Mouse (Mus musculus) layer of hippocampus, adult 2 months (tissue): ENCODE data around the gene Eps8. TPM values are rescaled to one million over a fixed set of nuclear protein-coding genes. Genes with fewer than 3 reads are reported as not detected.

Source experiments
- DNase-seq, 2 experiments: peaks; one replicate each; pipeline ENCODE4 v3.0.0; 2022; ENCODE audit warnings: low spot score in 2 of 2
- H3K27ac ChIP-seq: fragments of 200-600 bp; 2 replicates; pipeline ENCODE4 v1.8.1; 2022
- H3K4me3 ChIP-seq: fragments of 200-600 bp; 2 replicates; pipeline ENCODE4 v1.8.1; 2022; ENCODE audit warnings: mild to moderate bottlenecking
- CTCF ChIP-seq: fragments of 200-600 bp; conservative IDR thresholded peaks from 2 replicates; pipeline ENCODE4 v1.8.1; 2022; ENCODE audit warnings: antibody characterized with exemption, mild to moderate bottlenecking, moderate library complexity
- total RNA-seq, 2 experiments: library from RNA; stranded (reverse); gene quantifications; 2 replicates each; pipeline ENCODE4 v1.2.3; 2021

Eps8 gene
- total RNA-seq, 2 experiments from 2014 or later: 42.3 to 44.9 TPM

- peak; percentile 19 to 60 for DNase-seq
- H3K27ac ChIP-seq: no peak overlapping the region
Observed at GRCm38 (mm10) chr6:137588481-137589244, 66.0 kb downstream of the Eps8 start.

GRCm38 (mm10) chr6:137587866-137588265 is 66.8 kb downstream of the Eps8 start:
- no peak overlapping the region for H3K27ac ChIP-seq
- no peak for TF ChIP-seq CTCF
- no peak for DNase-seq
- H3K4me3 ChIP-seq: no peak overlapping the region

More at GRCm38 (mm10) chr6:137588481-137589244, 66.0 kb downstream of the Eps8 start:
- H3K4me3 ChIP-seq: no peak overlapping the region
- no peak for TF ChIP-seq CTCF

GRCm38 (mm10) chr6:137585229-137585628 is 69.4 kb downstream of the Eps8 start:
- H3K4me3 ChIP-seq: no peak overlapping the region
- no peak for TF ChIP-seq CTCF
- H3K27ac ChIP-seq: no peak overlapping the region
- no peak for DNase-seq

- TF ChIP-seq CTCF: no peak
- DNase-seq: no peak
- no peak overlapping the region for H3K27ac ChIP-seq
- no peak overlapping the region for H3K4me3 ChIP-seq
Observed at GRCm38 (mm10) chr6:137583056-137583455, 71.6 kb downstream of the Eps8 start.

- TF ChIP-seq CTCF: no peak
- DNase-seq: no peak
- no peak overlapping the region for H3K4me3 ChIP-seq
Observed at GRCm38 (mm10) chr6:137582207-137582889, 72.3 kb downstream of the Eps8 start.

GRCm38 (mm10) chr6:137581331-137582010 is 73.2 kb downstream of the Eps8 start:
- DNase-seq: no peak
- no peak overlapping the region for H3K4me3 ChIP-seq
- H3K27ac ChIP-seq: no peak overlapping the region
- TF ChIP-seq CTCF: no peak

More at GRCm38 (mm10) chr6:137582207-137582889, 72.3 kb downstream of the Eps8 start:
- H3K27ac ChIP-seq: no peak overlapping the region

- no peak overlapping the region for H3K4me3 ChIP-seq
- DNase-seq: no peak
- H3K27ac ChIP-seq: no peak overlapping the region
- TF ChIP-seq CTCF: no peak
Observed at GRCm38 (mm10) chr6:137580503-137580902, 74.2 kb downstream of the Eps8 start.

- no peak for TF ChIP-seq CTCF
- H3K27ac ChIP-seq: no peak overlapping the region
- no peak for DNase-seq
- no peak overlapping the region for H3K4me3 ChIP-seq
Observed at GRCm38 (mm10) chr6:137576670-137577371, 77.9 kb downstream of the Eps8 start.

GRCm38 (mm10) chr6:137576091-137576490 is 78.6 kb downstream of the Eps8 start:
- no peak for DNase-seq
- no peak overlapping the region for H3K4me3 ChIP-seq
- TF ChIP-seq CTCF: no peak
- H3K27ac ChIP-seq: no peak overlapping the region

GRCm38 (mm10) chr6:137573897-137574296 is 80.8 kb downstream of the Eps8 start:
- H3K27ac ChIP-seq: no peak overlapping the region
- no peak overlapping the region for H3K4me3 ChIP-seq
- DNase-seq: no peak
- no peak for TF ChIP-seq CTCF

GRCm38 (mm10) chr6:137570718-137571131 is 84.0 kb downstream of the Eps8 start:
- Histone ChIP-seq H3K4me3 (no peak overlapping the region), H3K27ac (no peak overlapping the region)
- no peak for TF ChIP-seq CTCF
- no peak for DNase-seq

- TF ChIP-seq CTCF: no peak
- no peak for DNase-seq
- Histone ChIP-seq H3K27ac (no peak overlapping the region), H3K4me3 (no peak overlapping the region)
Observed at GRCm38 (mm10) chr6:137570019-137570418, 84.7 kb downstream of the Eps8 start.

GRCm38 (mm10) chr6:137569071-137569470 is 85.6 kb downstream of the Eps8 start:
- no peak for TF ChIP-seq CTCF

More at GRCm38 (mm10) chr6:137569071-137569470, 85.6 kb downstream of the Eps8 start:
- Histone ChIP-seq H3K27ac (no peak overlapping the region), H3K4me3 (no peak overlapping the region)
- no peak for DNase-seq
